Mouse (Mus musculus): ENCODE data around the gene Phyhd1.

Phyhd1 gene

DNA sequence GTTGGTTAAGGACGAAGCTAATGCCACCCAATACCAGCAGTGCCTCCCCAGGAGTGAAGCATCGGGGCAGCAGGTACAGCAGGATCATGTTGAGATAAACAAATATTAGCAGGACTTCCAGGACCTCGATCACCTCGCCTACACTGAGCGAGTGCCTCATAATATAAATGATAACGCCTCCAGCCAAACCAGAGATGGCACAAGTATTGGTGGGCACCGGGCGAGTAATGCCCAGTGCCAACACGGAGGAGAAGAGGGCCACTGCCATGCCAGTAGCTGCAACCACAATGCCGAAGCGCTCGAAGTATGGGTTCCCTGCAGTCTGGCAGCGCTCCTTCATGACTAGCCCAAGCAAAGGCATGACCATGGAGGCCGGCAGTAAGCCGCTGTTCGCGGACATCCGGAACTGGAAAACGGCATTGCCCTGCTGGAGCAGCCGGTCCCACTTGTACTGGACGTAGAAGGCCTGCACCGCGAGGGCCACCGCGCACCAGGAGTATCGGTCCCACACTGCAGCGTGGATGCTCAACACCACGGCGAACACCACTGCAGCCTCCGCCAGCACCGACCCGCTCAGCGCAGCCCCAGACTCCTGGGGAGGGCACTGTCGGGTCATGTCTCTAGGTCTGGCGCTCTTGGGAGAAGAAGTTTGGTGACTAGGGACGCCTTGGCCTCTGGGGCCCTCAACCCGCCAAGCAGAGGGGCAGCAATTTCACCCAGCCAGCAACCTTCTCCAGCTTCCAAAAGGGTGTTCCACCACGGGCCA lies 19.6 kb downstream of the Phyhd1 start:
- DNase-seq (ENCODE audit: low spot score in 2 of 2) = no peak

- peak; percentile 90 to 92 for DNase-seq (ENCODE audit: low spot score in 2 of 2)
Observed at GRCm38 (mm10) chr2:30286192-30287026, 20.4 kb downstream of the Phyhd1 start, which contains the start of the genes Dolk and Nup188. TSS of gene Dolk (minus strand) at chr2:30286334. TSS of gene Nup188 (plus strand) at chr2:30286397.

GRCm38 (mm10) chr2:30287027-30287373 lies 21.0 kb downstream of the Phyhd1 start:
- no peak for DNase-seq (ENCODE audit: low spot score in 2 of 2)

DNA sequence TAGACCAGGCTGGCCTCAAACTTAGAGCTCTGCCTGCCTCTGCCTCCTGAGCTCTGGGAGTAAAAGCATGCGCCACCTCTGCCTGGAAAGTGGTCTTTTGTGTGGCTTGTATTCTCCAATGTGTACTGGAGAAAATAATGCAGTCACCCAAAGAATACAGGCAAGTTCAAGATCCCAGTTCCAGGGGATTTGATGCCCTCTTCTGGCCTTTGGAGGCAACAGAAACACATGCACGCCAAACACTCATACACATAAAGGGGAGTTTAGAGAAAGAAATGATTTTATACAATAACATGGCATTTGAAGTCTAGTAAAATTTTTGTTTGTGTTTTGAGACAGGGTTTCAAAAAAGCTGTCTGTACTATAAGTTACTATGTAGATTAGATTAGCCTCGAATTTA lies 33.5 kb downstream of the Phyhd1 start:
- no peak for DNase-seq (ENCODE audit: low spot score in 2 of 2)

DNA sequence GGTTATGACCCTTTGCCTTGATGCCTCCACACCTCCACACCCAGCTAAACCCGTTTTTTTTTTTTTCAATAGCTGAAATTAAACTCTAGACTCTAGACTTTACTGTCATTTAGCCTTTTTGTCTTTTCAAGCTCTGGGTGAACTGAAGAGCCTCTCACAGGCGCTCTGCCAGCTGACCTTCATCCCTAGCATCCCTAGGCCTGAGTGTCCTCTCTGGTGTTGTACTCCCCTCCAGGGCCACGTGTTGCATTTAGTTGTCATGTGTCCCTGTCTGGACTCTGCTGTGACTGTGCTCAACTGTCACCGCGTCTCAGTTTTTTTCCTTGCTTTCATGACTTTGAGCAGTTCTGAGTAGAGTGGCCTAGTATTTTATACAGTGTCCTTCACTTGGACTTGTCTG lies 34.0 kb downstream of the Phyhd1 start:
- DNase-seq (ENCODE audit: low spot score in 2 of 2) = no peak

GRCm38 (mm10) chr2:30306087-30306486 lies 40.1 kb downstream of the Phyhd1 start:
- no peak for DNase-seq (ENCODE audit: low spot score in 2 of 2)

- no peak for DNase-seq (ENCODE audit: low spot score in 2 of 2)
Observed at GRCm38 (mm10) chr2:30309351-30309750, 43.3 kb downstream of the Phyhd1 start.

DNA sequence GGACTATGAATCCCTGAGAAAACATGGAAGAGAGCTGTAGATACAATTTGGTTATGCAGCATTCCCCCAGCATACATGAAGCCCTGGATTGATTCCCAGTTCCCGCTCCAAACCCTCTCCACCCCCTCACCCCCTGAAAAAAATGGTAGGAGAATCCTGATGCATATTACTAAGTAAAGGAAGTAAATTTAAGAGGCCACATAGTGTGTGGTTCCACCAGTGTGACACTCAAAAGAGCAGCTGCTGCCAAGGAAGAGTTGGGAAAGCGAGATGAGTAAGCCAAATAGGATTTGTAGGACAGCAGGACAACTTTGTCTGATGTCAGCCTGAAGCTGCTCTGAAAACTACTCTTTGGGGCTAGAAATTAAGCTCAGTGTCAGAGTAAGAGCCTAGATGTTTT lies 45.5 kb downstream of the Phyhd1 start:
- peak in 1 of 2 experiments; percentile 7 for DNase-seq (ENCODE audit: low spot score in 2 of 2)

- DNase-seq (ENCODE audit: low spot score in 2 of 2) = no peak
Observed at GRCm38 (mm10) chr2:30316136-30316535, 50.1 kb downstream of the Phyhd1 start.

DNA sequence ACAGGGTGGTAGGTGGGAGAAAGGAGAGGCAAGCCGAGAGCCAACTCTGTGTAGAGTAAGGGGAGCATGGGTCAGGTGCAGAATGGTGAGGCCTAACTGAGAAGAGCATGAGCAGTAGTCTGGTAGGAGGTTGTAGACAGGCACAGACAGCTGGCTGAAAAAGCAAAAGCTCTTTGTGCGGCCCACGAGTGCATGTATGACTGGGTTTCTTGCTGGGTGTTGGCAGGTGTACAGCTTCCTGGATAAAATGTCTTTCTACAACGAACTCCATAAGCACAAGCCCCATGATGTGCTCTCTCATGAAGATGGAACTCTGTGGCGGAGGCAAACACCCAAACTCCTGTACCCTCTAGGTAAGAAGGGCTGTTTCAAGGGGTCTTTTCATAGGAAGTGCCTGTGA lies 51.0 kb downstream of the Phyhd1 start:
- no peak for DNase-seq (ENCODE audit: low spot score in 2 of 2)

DNA sequence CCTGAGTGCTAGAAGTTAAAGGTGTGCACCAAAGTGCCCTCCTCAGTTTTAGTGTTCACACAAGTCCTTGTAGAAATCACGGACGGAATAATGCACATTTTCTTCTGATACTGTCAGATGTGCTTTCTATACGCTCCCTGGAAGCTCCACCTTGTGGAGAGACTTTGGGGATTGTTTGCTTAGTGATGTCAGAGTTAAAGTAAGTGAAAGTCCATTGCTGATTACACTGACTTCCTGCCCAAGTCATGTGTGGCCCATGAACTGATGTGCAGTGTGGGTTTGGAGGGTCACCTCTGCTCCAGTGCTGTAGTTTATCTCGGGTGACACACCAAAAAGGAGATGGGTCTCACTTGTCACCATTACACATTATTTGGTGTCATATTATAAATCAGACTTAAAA lies 53.3 kb downstream of the Phyhd1 start:
- no peak for DNase-seq (ENCODE audit: low spot score in 2 of 2)

DNA sequence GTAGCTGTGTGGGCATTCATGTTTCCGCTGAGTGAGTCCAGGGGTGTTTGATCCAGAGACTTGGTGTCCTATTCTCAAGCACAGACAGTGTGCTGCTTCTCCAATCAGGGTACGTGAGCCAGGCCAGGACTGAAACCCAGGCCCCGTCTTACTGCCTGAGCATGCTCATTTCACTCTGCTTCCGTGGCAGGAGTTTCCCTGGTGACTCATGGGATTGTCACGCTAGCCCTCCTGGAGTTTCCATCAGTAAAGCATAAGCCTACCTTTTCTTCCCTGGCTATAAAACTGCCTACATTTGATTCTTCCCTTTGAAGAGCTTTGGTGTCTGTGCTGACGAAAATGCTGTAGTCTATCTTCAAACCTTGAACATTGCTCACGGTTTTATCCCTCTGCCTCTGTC lies 57.1 kb downstream of the Phyhd1 start:
- no peak for DNase-seq (ENCODE audit: low spot score in 2 of 2)

GRCm38 (mm10) chr2:30325296-30325695 lies 59.3 kb downstream of the Phyhd1 start:
- no peak for DNase-seq (ENCODE audit: low spot score in 2 of 2)

- DNase-seq (ENCODE audit: low spot score in 2 of 2) = no peak
Observed at GRCm38 (mm10) chr2:30327276-30327675, 61.3 kb downstream of the Phyhd1 start.

GRCm38 (mm10) chr2:30328791-30329190 lies 62.8 kb downstream of the Phyhd1 start:
- DNase-seq (ENCODE audit: low spot score in 2 of 2) = no peak

All from right cerebral cortex, postnatal 36 days (tissue).